Mouse (Mus musculus): Measurements from ENCODE around the gene Klrc1.

DNA sequence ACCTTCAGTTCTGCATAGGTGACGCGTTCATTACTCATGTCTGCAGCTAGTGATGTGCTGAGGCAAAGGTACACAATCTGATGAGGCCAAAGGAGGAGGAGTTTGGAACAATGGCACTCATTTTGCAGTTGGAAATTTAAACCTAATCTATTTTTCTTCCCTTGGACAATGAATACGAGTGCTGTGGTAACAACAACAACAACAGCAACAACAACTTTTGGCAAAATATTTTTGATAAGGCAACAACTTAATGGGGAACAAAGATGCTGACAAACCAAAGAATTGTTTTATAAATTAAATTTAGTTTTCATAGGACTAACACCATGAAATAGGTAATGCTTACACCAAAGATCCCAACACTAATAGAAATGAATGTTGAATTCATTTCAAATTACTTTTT lies at the start of gene Klrc1:
- TF ChIP-seq CTCF (IDR thresholded peaks at IDR 0.05; ENCODE audit: insufficient read depth, low read depth, low read length) (no peak), POLR2A (IDR thresholded peaks at IDR 0.05; ENCODE audit: insufficient read depth, low read depth, low read length) (no peak)
